Mouse (Mus musculus): ENCODE data around the gene Slc25a39. TPM values are rescaled to one million over a fixed set of nuclear protein-coding genes. Genes with fewer than 3 reads are reported as not detected.
A peak's percentile ranks its signal among the peaks of the same experiment; 100 is the strongest.

The Slc25a39 gene
- total and polyA plus RNA-seq, 3 experiments, result 108 to 226 (median 199) TPM

- DNase-seq (ENCODE audit: extremely low read depth), result no peak
- Histone ChIP-seq H3K9me3 (replicated peaks; ENCODE audit: low read length) (no peaks in the 10 kb centered on the region), H3K79me2 (replicated peaks; ENCODE audit: control insufficient read depth, extremely low read depth, insufficient read depth, poor library complexity, severe bottlenecking) (no peaks in the 10 kb centered on the region), H3K27me3 (replicated peaks) (peaks cover 69% of the 10 kb centered on the region), H3K27ac (ENCODE audit: insufficient read depth, low read depth) (no peak overlapping the region), H3K4me2 (ENCODE audit: insufficient read depth, low read depth, poor library complexity, severe bottlenecking) (0 out of 2 replicates have a peak overlapping the region, but pooled peaks have one; percentile 2), H3K4me3 (replicated peaks in 1 of 3; ENCODE audit: low read depth in 2 of 3, low read length in 2 of 3, poor library complexity in 1 of 3) (peak overlapping the region in 1 of 3 experiments; percentile 21), H3K4me1 (ENCODE audit: control insufficient read depth in 1 of 2, insufficient read depth in 2 of 2) (peaks cover 52 to 81% of the 10 kb centered on the region in 2 experiments), H3K9ac (ENCODE audit: insufficient read depth, low read depth) (no peak overlapping the region), H3K36me3 (replicated peaks in 1 of 2; ENCODE audit: control insufficient read depth in 1 of 2, insufficient read depth in 1 of 2, low read length in 1 of 2) (no peaks in the 10 kb centered on the region)
- peak; percentile 44 for TF ChIP-seq ETS1 (conservative IDR thresholded peaks at IDR 0.05; ENCODE audit: low read depth, low read length)
- TF ChIP-seq TCF12 (IDR thresholded peaks at IDR 0.05; ENCODE audit: low read depth, low read length), result peak; percentile 91
- TF ChIP-seq EP300 (IDR thresholded peaks at IDR 0.05; ENCODE audit: low read length), result peak; percentile 77
- TF ChIP-seq IRF4 (IDR thresholded peaks at IDR 0.05; ENCODE audit: low read depth, low read length), result peak; percentile 65; the same call in 1 of the 2 replicates
- TF ChIP-seq GABPA (IDR thresholded peaks at IDR 0.05; ENCODE audit: insufficient replicate concordance, low read depth, low read length), result no peak
- TF ChIP-seq ZC3H11A (IDR thresholded peaks at IDR 0.05; ENCODE audit: low read depth, low read length), result no peak
- 0 out of 2 replicates have a peak, but pooled peaks have one; percentile 44 for TF ChIP-seq KAT2A (IDR thresholded peaks at IDR 0.05; ENCODE audit: insufficient replicate concordance, low read length)
- TF ChIP-seq ZKSCAN1 (IDR thresholded peaks at IDR 0.05; ENCODE audit: borderline replicate concordance, low read depth, low read length), result no peak
- TF ChIP-seq MXI1 (IDR thresholded peaks at IDR 0.05; ENCODE audit: low read depth, low read length), result no peak
- peak; percentile 39; the same call in 1 of the 2 replicates for TF ChIP-seq SIN3A (IDR thresholded peaks at IDR 0.05; ENCODE audit: low read length)
- no peak for TF ChIP-seq ZMIZ1 (IDR thresholded peaks at IDR 0.05; ENCODE audit: low read depth, low read length)
- TF ChIP-seq SMC3 (IDR thresholded peaks at IDR 0.05; ENCODE audit: low read depth, low read length), result no peak
- no peak; the same call in 1 of the 2 replicates for TF ChIP-seq MAZ (IDR thresholded peaks at IDR 0.05; ENCODE audit: low read depth, low read length)
- no peak for TF ChIP-seq NRF1 (IDR thresholded peaks at IDR 0.05; ENCODE audit: low read depth, low read length)
- peak; percentile 79 for TF ChIP-seq BHLHE40 (IDR thresholded peaks at IDR 0.05; ENCODE audit: low read depth, low read length)
- TF ChIP-seq RCOR1 (conservative IDR thresholded peaks at IDR 0.05; ENCODE audit: low read depth, low read length), result no peak
- peak; percentile 90 for TF ChIP-seq MAFK (IDR thresholded peaks at IDR 0.05; ENCODE audit: insufficient replicate concordance, low read length)
- TF ChIP-seq E2F4 (IDR thresholded peaks at IDR 0.05; ENCODE audit: insufficient replicate concordance, low read depth, low read length), result no peak
- no peak for TF ChIP-seq USF1 (IDR thresholded peaks at IDR 0.05; ENCODE audit: low read depth, low read length)
- dilution Hi-C loops (cut with MboI; ENCODE audit: extremely low pct_ligation_motif_present, extremely low pct_unique_long_range_greater_than_20kb, low sequenced_read_pairs), result no loop called here
- in situ Hi-C loops (cut with MboI; ENCODE audit: low pct_ligation_motif_present, low pct_unique_long_range_greater_than_20kb, low sequenced_read_pairs), result no loop called here
These were observed 39.4 kb downstream of the Slc25a39 start for GRCm38 (mm10) chr11:102368347-102368746.

Data from CH12.LX (cell line).